Mouse (Mus musculus) embryonic fibroblast, embryonic 13.5 days (primary cell): ENCODE data around the gene Aff4. TPM values are rescaled to one million over a fixed set of nuclear protein-coding genes. Genes with fewer than 3 reads are reported as not detected.
A peak's percentile ranks its signal among the peaks of the same experiment; 100 is the strongest.
"Not testable (repeated sequence)": the region's sequence is repeated elsewhere in the genome, so short reads cannot be mapped to it uniquely, and the experiment has no call there.

Experiments used
- H3K27ac ChIP-seq: 2 replicates; pipeline ENCODE4 v1.5.1; 2012; ENCODE audit warnings: low read length, control low read depth, inconsistent platforms; ENCODE audit not compliant: insufficient read depth
- H3K4me1 ChIP-seq: 2 replicates; pipeline ENCODE4 v1.6.1; 2011; ENCODE audit warnings: low read length; ENCODE audit not compliant: control insufficient read depth, insufficient read depth
- H3K4me3 ChIP-seq: 2 replicates; pipeline ENCODE4 v1.5.1; 2011; ENCODE audit warnings: mild to moderate bottlenecking, control low read depth, low read length; ENCODE audit not compliant: insufficient read depth
- CTCF ChIP-seq: IDR thresholded peaks from 2 replicates; pipeline ENCODE4 v1.5.1; 2011; ENCODE audit warnings: mild to moderate bottlenecking, control low read depth, low read length, moderate library complexity, borderline replicate concordance; ENCODE audit not compliant: insufficient read depth
- POLR2A ChIP-seq: IDR thresholded peaks from 2 replicates; pipeline ENCODE4 v1.6.1; 2011; ENCODE audit warnings: low read depth, mild to moderate bottlenecking, control low read depth, low read length, moderate library complexity
- polyA plus RNA-seq: library from polyadenylated mRNA; stranded (reverse); fragments of >200 nt; gene quantifications from 2 replicates; pipeline ENCODE4 v1.2.4, GENCODE M21; 2011; ENCODE audit warnings: low read depth; ENCODE audit not compliant: missing spikeins, insufficient read length

Gene Aff4
- polyA plus RNA-seq, 1 experiment: 317 TPM

DNA sequence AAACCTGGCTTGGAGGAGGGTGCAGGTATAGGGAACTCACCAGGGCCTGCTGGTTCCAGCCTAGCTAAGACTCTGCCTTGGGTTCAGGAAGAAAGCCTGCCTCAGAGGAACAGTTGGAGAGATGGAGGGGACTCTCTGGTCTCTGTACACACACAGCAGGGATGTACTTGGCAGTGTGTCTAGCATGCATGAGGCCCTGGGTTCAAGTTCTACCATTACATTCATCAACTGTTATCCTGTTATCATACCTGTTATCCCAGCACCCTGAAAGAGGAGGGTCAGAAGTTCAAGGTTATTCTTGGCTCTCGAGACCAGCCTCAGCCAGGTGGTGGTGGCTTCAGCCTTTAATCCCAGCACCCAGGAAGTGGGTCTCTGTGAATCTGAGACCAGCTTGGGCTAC, 13.7 kb upstream of the Aff4 start:
- TF ChIP-seq CTCF (no peak), POLR2A (no peak)
- Histone ChIP-seq H3K27ac (no peak overlapping the region), H3K4me3 (no peak overlapping the region), H3K4me1 (no peaks in the 10 kb centered on the region)

GRCm38 (mm10) chr11:53337684-53338083, 12.9 kb upstream of the Aff4 start:
- H3K4me3 ChIP-seq: no peak overlapping the region
- no peak for TF ChIP-seq POLR2A
- no peak for TF ChIP-seq CTCF
- H3K27ac ChIP-seq: no peak overlapping the region
- H3K4me1 ChIP-seq: no peaks in the 10 kb centered on the region

DNA sequence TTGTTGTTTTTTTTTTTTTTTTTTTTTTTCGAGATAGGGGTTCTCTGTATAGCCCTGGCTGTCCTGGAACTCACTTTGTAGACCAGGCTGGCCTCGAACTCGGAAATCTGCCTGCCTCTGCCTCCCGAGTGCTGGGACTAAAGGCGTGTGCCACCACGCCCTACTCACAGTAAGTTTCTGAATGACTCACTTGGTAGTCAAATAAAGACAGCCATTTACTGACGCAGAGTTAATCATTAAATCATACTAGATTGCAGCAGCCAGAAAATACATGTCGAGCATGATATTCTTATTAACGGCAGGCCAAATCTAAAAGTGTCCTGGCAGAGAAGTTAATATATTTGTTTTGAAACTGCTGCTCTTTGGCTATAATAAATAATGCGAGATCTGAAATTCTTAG, 9.6 kb upstream of the Aff4 start:
- not testable (repeated sequence) for H3K27ac ChIP-seq, H3K4me1 ChIP-seq, H3K4me3 ChIP-seq

GRCm38 (mm10) chr11:53342711-53343110, 7.9 kb upstream of the Aff4 start:
- TF ChIP-seq POLR2A: no peak
- no peak for TF ChIP-seq CTCF
- Histone ChIP-seq H3K4me1 (no peaks in the 10 kb centered on the region), H3K4me3 (no peak overlapping the region), H3K27ac (no peak overlapping the region)

- H3K4me1 ChIP-seq: no peaks in the 10 kb centered on the region
- H3K4me3 ChIP-seq: no peak overlapping the region
- H3K27ac ChIP-seq: no peak overlapping the region
- TF ChIP-seq POLR2A: no peak
- TF ChIP-seq CTCF: no peak
Observed at GRCm38 (mm10) chr11:53345328-53345727, 5.3 kb upstream of the Aff4 start.

GRCm38 (mm10) chr11:53345738-53346137, 4.9 kb upstream of the Aff4 start:
- H3K4me3 ChIP-seq: no peak overlapping the region
- no peak for TF ChIP-seq POLR2A
- no peak for TF ChIP-seq CTCF
- no peak overlapping the region for H3K27ac ChIP-seq
- no peaks in the 10 kb centered on the region for H3K4me1 ChIP-seq

GRCm38 (mm10) chr11:53351224-53351942, 750 bp downstream of the Aff4 start:
- peak overlapping the region; percentile 99 for H3K27ac ChIP-seq
- H3K4me1 ChIP-seq: no peaks in the 10 kb centered on the region
- peak overlapping the region; percentile 97 for H3K4me3 ChIP-seq
- no peak for TF ChIP-seq CTCF
- TF ChIP-seq POLR2A: peak; percentile 41; the same call in 1 of the 2 replicates

DNA sequence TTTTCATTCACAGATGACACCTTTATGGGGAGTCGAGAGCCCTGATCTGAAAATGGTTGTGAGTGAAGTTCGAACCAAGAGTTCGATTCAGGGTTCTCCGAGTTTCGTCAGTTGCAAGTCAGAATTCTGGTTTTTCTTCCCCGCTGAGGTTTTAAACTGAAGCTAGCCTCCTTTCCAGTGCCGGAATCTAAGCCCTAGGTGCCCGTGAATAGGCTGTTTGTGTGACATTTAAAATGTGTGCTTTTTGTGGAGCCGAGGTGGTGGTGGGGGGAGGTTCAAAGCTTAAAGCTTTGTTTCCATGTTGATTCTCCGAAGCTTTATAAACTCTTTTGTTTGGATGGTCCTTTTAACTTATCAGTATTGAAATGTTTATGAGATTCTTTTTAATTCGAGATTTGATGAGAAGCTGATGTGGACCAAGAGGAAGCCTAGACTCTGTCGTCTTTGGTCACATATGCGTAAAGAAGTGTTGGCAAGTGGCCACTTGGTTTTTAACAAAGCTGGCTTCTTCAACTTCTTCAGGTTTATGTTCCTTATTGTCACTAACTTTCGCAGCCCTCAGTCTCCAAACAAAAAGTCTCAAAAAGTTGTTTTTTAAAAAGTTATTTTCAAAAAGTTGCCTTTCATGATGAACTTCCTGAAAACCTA, 1.4 kb downstream of the Aff4 start:
- peaks cover under 1% of the 10 kb centered on the region; the same call in 1 of the 2 replicates for H3K4me1 ChIP-seq
- TF ChIP-seq CTCF: no peak
- no peak; the same call in 1 of the 2 replicates for TF ChIP-seq POLR2A
- H3K4me3 ChIP-seq: peak overlapping the region; percentile 97
- peak overlapping the region; percentile 99 for H3K27ac ChIP-seq

DNA sequence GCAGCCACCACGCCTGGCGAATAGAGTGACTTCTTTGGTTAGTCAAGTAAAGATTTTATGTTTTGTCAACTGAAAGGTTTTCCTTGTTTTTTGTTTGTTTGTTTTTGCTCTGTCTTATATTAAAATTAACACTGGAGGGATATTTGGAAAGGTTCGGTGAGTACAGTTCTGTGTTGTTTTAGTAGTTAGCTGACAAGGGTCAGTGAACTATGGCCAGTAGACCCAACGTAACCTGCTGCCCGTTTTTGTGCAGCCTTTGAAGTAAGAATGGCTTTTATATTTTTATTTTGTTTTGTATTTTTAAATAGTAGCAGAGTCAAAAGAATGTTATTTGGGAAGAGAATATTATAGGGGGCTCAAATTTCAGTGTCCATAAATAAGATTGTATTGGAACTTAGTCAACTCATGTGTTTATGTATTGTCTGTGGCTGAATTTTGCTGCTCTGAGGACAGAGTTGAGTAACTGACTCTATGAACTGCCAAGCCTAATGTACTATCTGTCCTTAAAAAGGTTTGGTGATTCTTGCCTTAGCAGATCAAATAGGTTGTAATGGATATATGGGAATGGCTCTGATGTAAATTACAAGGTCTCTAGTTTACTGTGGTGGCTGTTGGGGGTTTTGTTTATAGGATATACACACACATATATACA, 8.0 kb downstream of the Aff4 start:
- Histone ChIP-seq H3K4me1 (peaks cover 2% of the 10 kb centered on the region; the same call in 1 of the 2 replicates), H3K27ac (no peak overlapping the region), H3K4me3 (no peak overlapping the region)
- TF ChIP-seq CTCF (no peak), POLR2A (no peak)

DNA sequence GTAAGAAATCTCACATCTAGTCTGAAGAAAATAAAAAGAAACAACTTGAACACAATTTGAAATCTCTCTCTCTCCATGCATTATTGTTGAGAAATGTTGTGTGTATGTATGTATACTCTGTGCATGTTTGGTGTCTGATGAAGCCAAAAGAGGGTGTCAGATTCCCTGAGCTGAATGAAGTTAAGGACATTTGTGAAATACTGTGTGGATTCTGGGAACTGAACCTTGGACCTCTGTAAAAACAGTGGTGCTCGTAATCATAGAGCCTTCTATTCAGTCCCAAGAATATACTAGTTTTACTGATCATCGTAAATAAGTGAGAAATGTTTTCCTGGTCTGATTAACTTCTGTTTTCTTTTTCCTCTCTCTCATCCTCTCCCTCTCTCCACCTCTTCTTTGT, 16.4 kb downstream of the Aff4 start:
- no peak overlapping the region for H3K27ac ChIP-seq

More for the DNA sequence above, 16.4 kb downstream of the Aff4 start:
- TF ChIP-seq POLR2A (no peak), CTCF (no peak)
- Histone ChIP-seq H3K4me3 (no peak overlapping the region), H3K4me1 (no peaks in the 10 kb centered on the region)
